Mouse (Mus musculus) small intestine, adult 2 months (tissue): ENCODE measurements around the gene Fsip1.

ENCODE experiments used
- CTCF ChIP-seq: fragments of 200-500 bp; IDR thresholded peaks from 2 replicates; pipeline ENCODE4 v1.5.1; 2012; ENCODE audit warnings: low read depth, mild to moderate bottlenecking, control low read depth, inconsistent platforms, low read length, moderate library complexity, mixed read lengths; ENCODE audit not compliant: insufficient replicate concordance, insufficient read length; ENCODE audit errors: extremely low read depth
- POLR2A ChIP-seq: fragments of 200-500 bp; IDR thresholded peaks from 2 replicates; pipeline ENCODE4 v1.6.1; 2012; ENCODE audit warnings: low read depth, mild to moderate bottlenecking, control low read depth, inconsistent platforms, low read length, moderate library complexity

DNA sequence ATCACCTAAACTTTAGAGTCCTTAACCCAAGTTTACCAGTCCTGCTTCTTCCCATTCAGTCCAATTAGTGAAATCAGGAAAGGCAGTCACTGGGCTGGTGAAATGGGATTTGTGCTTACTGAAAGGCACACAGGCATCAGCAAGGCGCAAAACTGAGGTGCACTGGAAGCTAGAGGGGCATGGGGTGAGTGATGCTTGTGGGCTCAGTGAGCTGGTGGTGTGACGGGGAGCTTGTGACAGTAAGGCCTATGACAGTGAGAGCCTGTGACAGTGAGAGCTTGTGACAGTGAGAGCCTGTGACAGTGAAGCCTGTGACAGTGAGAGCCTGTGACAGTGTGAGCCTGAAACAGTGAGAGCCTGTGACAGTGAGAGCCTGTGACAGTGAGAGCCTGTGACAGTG is 44.9 kb upstream of the Fsip1 start:
- TF ChIP-seq CTCF (no peak), POLR2A (no peak)
